Mouse (Mus musculus): ENCODE measurements around the gene Tm2d1.

The Tm2d1 gene

GRCm38 (mm10) chr4:98337197-98337596, 45.9 kb downstream of the Tm2d1 start:
- in situ Hi-C loops (cut with MboI; ENCODE audit: unreplicated experiment in 2 of 2), result loop anchor here in 1 of 2 experiments (25.0 kb wide), 2 partner anchors 375 to 850 kb away; partner anchors contain the start of gene Atg4c

GRCm38 (mm10) chr4:98335726-98336125, 47.4 kb downstream of the Tm2d1 start:
- in situ Hi-C loops (cut with MboI; ENCODE audit: unreplicated experiment in 2 of 2), result loop anchor here in 1 of 2 experiments (25.0 kb wide), 2 partner anchors 377 to 852 kb away; partner anchors contain the start of gene Atg4c

- in situ Hi-C loops (cut with MboI; ENCODE audit: unreplicated experiment in 2 of 2), result loop anchor here (5.0 to 25.0 kb wide), 7 partner anchors 123 to 1617 kb away; partner anchors contain the start of gene Atg4c (in 1 of the 2)
These were observed 60.9 kb downstream of the Tm2d1 start for GRCm38 (mm10) chr4:98322223-98322622.

GRCm38 (mm10) chr4:98321371-98322111, 61.6 kb downstream of the Tm2d1 start:
- in situ Hi-C loops (cut with MboI; ENCODE audit: unreplicated experiment in 2 of 2), result loop anchor here (5.0 to 25.0 kb wide), 7 partner anchors 123 to 1617 kb away; partner anchors contain the start of gene Atg4c (in 1 of the 2)

GRCm38 (mm10) chr4:98318769-98319168, 64.3 kb downstream of the Tm2d1 start:
- in situ Hi-C loops (cut with MboI; ENCODE audit: unreplicated experiment in 2 of 2), result loop anchor here in 1 of 2 experiments (25.0 kb wide), 2 partner anchors 869 to 1606 kb away; partner anchors contain the start of gene Atg4c

- in situ Hi-C loops (cut with MboI; ENCODE audit: unreplicated experiment in 2 of 2), result loop anchor here in 1 of 2 experiments (25.0 kb wide), 2 partner anchors 870 to 1605 kb away; partner anchors contain the start of gene Atg4c
These were observed 66.0 kb downstream of the Tm2d1 start for GRCm38 (mm10) chr4:98317149-98317548.
